Mouse (Mus musculus): Measurements from ENCODE around the gene Gpam.

The Gpam gene

GRCm38 (mm10) chr19:55101659-55102058 is 25.4 kb downstream of the Gpam start:
- no peak for DNase-seq (ENCODE audit: low spot score)

GRCm38 (mm10) chr19:55100227-55101140 is 26.6 kb downstream of the Gpam start:
- DNase-seq (ENCODE audit: low spot score), result peak; percentile 53

GRCm38 (mm10) chr19:55099184-55100160 is 27.6 kb downstream of the Gpam start:
- DNase-seq (ENCODE audit: low spot score), result peak; percentile 61

GRCm38 (mm10) chr19:55098409-55099183 is 28.4 kb downstream of the Gpam start:
- peak; percentile 66 for DNase-seq (ENCODE audit: low spot score)

- DNase-seq (ENCODE audit: low spot score), result no peak
These were observed 29.6 kb downstream of the Gpam start for GRCm38 (mm10) chr19:55097396-55097967.

GRCm38 (mm10) chr19:55096666-55097065 is 30.4 kb downstream of the Gpam start:
- DNase-seq (ENCODE audit: low spot score), result no peak

GRCm38 (mm10) chr19:55095547-55095946 is 31.5 kb downstream of the Gpam start:
- no peak for DNase-seq (ENCODE audit: low spot score)

GRCm38 (mm10) chr19:55091602-55092413 is 35.2 kb downstream of the Gpam start:
- peak; percentile 34 for DNase-seq (ENCODE audit: low spot score)

GRCm38 (mm10) chr19:55090885-55091284 is 36.2 kb downstream of the Gpam start:
- DNase-seq (ENCODE audit: low spot score), result peak; percentile 62

GRCm38 (mm10) chr19:55090142-55090541 is 36.9 kb downstream of the Gpam start:
- no peak for DNase-seq (ENCODE audit: low spot score)

- no peak for DNase-seq (ENCODE audit: low spot score)
These were observed 39.3 kb downstream of the Gpam start for GRCm38 (mm10) chr19:55087776-55088175.

- no peak for DNase-seq (ENCODE audit: low spot score)
These were observed 41.2 kb downstream of the Gpam start for GRCm38 (mm10) chr19:55085857-55086185.

- no peak for DNase-seq (ENCODE audit: low spot score)
These were observed 41.8 kb downstream of the Gpam start for GRCm38 (mm10) chr19:55084971-55085856.

GRCm38 (mm10) chr19:55076822-55077221 is 50.2 kb downstream of the Gpam start:
- no peak for DNase-seq (ENCODE audit: low spot score)

- DNase-seq (ENCODE audit: low spot score), result no peak
These were observed 54.0 kb downstream of the Gpam start for GRCm38 (mm10) chr19:55073004-55073403.

- no peak for DNase-seq (ENCODE audit: low spot score)
These were observed 58.0 kb downstream of the Gpam start for GRCm38 (mm10) chr19:55069054-55069453.

- DNase-seq (ENCODE audit: low spot score), result peak; percentile 45
These were observed 63.8 kb downstream of the Gpam start for GRCm38 (mm10) chr19:55063272-55063671.

GRCm38 (mm10) chr19:55062501-55062900 is 64.5 kb downstream of the Gpam start:
- no peak for DNase-seq (ENCODE audit: low spot score)

GRCm38 (mm10) chr19:55061951-55062350 is 65.1 kb downstream of the Gpam start:
- DNase-seq (ENCODE audit: low spot score), result peak; percentile 56

- no peak for DNase-seq (ENCODE audit: low spot score)
These were observed 65.6 kb downstream of the Gpam start for GRCm38 (mm10) chr19:55061447-55061901.
